Mouse (Mus musculus) kidney, embryonic 15.5 days (tissue): ENCODE results near the gene Exoc3l4. TPM values are rescaled to one million over a fixed set of nuclear protein-coding genes. Genes with fewer than 3 reads are reported as not detected.

Source experiments
- ATAC-seq: fragments of 200-750 bp; cut with Nextera tagmentation; replicated peaks from 2 replicates; pipeline ENCODE4 v1.8.0; 2017; ENCODE audit warnings: moderate TSS enrichment; ENCODE audit not compliant: low FRiP score
- H3K27ac ChIP-seq: fragments of 300-500 bp; sonication (generic); 2 replicates; pipeline ENCODE4 v1.5.1; 2015; ENCODE audit warnings: mild to moderate bottlenecking, inconsistent platforms
- H3K27me3 ChIP-seq: fragments of 300-500 bp; sonication (generic); 2 replicates; pipeline ENCODE4 v1.6.1; 2015; ENCODE audit warnings: inconsistent platforms
- H3K36me3 ChIP-seq: fragments of 300-500 bp; sonication (generic); 2 replicates; pipeline ENCODE4 v1.6.1; 2015; ENCODE audit warnings: inconsistent platforms
- H3K4me1 ChIP-seq: fragments of 300-500 bp; sonication (generic); 2 replicates; pipeline ENCODE4 v1.6.1; 2015; ENCODE audit warnings: inconsistent platforms
- H3K4me2 ChIP-seq: fragments of 300-500 bp; sonication (generic); 2 replicates; pipeline ENCODE4 v1.6.1; 2015; ENCODE audit warnings: moderate library complexity, mild to moderate bottlenecking, inconsistent platforms
- H3K4me3 ChIP-seq: fragments of 300-500 bp; sonication (generic); replicated peaks from 2 replicates; pipeline ENCODE4 v1.5.1; 2015; ENCODE audit warnings: mild to moderate bottlenecking, inconsistent platforms
- H3K9ac ChIP-seq: fragments of 300-500 bp; sonication (generic); 2 replicates; pipeline ENCODE4 v1.6.1; 2015; ENCODE audit warnings: mild to moderate bottlenecking, inconsistent platforms
- H3K9me3 ChIP-seq: fragments of 300-500 bp; sonication (generic); replicated peaks from 2 replicates; pipeline ENCODE4 v1.6.1; 2016; ENCODE audit warnings: inconsistent platforms
- WGBS: fragments of 180-500 bp; shearing (Covaris S2); methylation state at CpG from one replicate; pipeline ENCODE4 v1.1.7; 2015; ENCODE audit warnings: mixed read lengths; 5-methylcytosine and 5-hydroxymethylcytosine counted together
- polyA plus RNA-seq: library from polyadenylated mRNA; unstranded; fragments of >200 nt; fragmentation: Nextera tagmentation; extraction: Ambion mirVana; gene quantifications from 2 replicates; pipeline ENCODE4 v1.2.1, GENCODE M21; 2015

Gene Exoc3l4
- polyA plus RNA-seq, 1 experiment from 2014 or later = 17.8 TPM

DNA sequence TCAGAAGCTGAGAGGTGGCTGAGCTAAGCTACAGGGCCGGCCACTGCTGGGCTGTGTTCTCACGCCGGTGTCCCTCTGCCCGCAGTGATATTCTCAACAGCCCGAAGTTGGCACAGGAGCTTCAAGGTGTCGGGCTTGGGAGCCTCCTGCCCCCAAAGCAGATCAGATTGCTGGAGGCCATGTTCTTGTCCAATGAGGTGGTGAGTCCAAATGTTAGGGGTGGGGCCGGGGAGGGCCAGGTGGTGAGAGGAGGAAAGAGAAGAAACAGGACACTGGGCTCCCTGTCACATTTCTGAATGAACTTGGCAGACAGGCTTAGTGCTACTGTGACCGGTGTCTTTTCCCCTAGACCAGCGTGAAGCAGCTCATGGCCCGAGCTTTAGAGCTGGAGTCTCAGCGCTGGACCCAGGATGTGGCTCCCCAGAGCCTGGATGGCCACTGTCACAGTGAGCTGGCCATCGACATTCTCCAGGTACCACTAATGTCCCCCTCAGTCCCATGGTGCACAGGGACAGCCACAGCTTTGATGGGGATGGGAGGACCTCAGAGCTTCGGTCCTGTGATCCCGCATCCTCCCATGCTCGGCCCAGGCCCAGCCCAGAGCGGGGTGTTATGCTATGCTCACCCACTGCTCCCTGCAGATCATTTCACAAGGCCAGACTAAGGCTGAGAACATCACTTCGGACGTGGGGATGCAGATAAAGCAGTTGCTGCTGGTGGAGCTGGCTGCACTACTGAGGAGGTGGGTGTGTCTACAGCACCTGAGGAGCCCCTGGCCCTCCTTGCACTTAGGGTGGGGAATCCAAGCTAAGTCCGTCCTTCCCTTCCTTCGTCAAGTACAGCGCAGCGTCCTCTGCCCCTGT lies 31.3 kb downstream of the Exoc3l4 start:
- H3K9ac ChIP-seq = peak overlapping the region; percentile 24; the same call in 1 of the 2 replicates
- H3K4me2 ChIP-seq = peak overlapping the region; percentile 28; the same call in 1 of the 2 replicates
- H3K4me3 ChIP-seq = no peak overlapping the region
- 24% methylated on average over 22 of the region's 22 CpGs for WGBS
- peaks cover 84% of the 10 kb centered on the region for H3K27me3 ChIP-seq
- peaks cover 81% of the 10 kb centered on the region for H3K4me1 ChIP-seq
- 0 out of 2 replicates have a peak, but pooled peaks have one; percentile 3 for ATAC-seq
- peak overlapping the region; percentile 49 for H3K27ac ChIP-seq
- no peaks in the 10 kb centered on the region for H3K9me3 ChIP-seq
- no peaks in the 10 kb centered on the region for H3K36me3 ChIP-seq

DNA sequence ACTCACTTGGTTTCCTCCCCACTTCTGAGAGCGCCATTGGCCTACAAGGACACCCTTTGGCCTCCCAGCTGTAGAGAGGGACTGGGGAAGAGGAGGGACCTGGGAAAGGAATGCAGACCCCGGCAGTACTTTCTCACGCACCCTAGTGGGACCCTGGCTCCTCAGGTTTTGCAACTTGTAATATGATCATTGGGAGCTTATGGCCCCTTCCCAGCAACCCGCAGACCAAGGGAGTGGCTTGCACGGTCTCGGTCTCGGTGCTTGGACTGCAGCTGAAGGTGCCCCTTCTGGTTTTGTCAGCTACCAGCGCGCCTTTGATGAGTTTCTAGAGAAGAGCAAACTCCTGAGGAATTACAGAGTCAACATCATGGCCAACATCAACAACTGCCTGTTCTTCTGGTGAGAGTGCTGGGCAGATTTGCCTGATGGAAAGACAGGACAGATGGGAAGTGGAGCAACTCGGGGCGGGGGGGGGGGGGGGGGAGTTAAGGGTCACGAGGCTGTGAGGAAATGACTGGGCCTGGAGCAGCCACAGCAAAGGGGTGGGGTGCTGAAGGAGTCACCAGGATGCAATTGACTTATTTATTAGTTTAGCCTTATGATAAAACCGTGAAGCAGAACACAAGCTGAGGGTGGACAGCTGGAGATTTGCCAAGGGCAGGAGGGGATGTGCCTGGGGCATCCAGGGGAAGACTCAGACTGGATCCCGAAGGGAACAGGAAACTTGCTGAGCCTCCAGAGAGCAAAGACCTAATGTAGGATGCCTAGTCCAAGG lies 32.3 kb downstream of the Exoc3l4 start:
- Histone ChIP-seq H3K4me3 (no peak overlapping the region), H3K4me2 (peak overlapping the region; percentile 28), H3K27me3 (peaks cover 79% of the 10 kb centered on the region), H3K4me1 (peaks cover 81% of the 10 kb centered on the region), H3K36me3 (no peaks in the 10 kb centered on the region), H3K9me3 (no peaks in the 10 kb centered on the region), H3K9ac (no peak overlapping the region), H3K27ac (peak overlapping the region; percentile 76)
- no peak; the same call in none of the 2 replicates for ATAC-seq
- 8% methylated on average over 14 of the region's 14 CpGs for WGBS

DNA sequence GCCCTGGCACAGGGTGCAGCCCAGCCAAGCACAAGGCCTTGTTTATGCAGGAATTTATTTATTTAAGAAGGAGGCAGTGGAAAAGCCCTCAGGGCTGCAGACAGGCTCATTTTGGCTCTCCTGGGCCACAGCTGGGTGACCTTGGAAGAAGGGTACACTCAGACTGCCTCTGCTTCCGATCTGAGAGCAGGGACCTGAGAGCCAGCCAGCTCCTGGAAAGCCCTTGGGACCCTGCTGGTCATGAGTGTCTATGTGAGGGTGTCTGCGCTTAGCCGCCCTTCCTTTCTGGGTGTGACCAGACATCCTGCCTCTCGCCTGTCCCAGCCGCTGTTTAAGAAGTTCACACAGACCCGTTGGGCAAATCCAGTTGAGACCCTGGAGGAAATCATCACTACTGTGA lies 33.5 kb downstream of the Exoc3l4 start:
- H3K4me2 ChIP-seq = peak overlapping the region; percentile 28
- 40% methylated on average over 6 of the region's 6 CpGs for WGBS
- peaks cover 67% of the 10 kb centered on the region for H3K27me3 ChIP-seq
- H3K9me3 ChIP-seq = no peaks in the 10 kb centered on the region
- ATAC-seq = no peak
- peaks cover 83% of the 10 kb centered on the region for H3K4me1 ChIP-seq
- no peaks in the 10 kb centered on the region for H3K36me3 ChIP-seq
- H3K27ac ChIP-seq = peak overlapping the region; percentile 76
- H3K9ac ChIP-seq = 0 out of 2 replicates have a peak overlapping the region, but pooled peaks have one; percentile 5
- no peak overlapping the region for H3K4me3 ChIP-seq

DNA sequence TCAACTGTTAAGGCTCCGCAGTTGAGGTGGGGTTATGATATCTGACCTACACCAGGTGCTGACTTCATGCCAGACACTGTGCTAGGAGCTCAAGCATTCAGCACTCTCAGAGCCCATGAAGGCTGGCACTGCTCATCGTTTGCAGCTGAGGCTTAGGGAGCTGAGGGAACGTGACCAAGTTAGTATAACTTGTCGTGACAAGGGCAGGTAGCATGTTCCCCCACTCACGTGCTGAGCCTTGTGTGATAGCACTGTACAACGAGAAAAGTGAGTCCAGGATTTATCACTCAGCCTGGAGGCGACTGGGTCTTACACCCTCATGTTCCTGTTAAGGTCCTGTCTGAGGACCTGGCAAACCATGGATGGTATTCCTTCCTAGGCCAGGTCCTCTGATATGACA lies 34.7 kb downstream of the Exoc3l4 start:
- Histone ChIP-seq H3K4me1 (peaks cover 80% of the 10 kb centered on the region), H3K27ac (no peak overlapping the region), H3K36me3 (no peaks in the 10 kb centered on the region), H3K27me3 (peaks cover 56% of the 10 kb centered on the region), H3K4me2 (no peak overlapping the region), H3K4me3 (no peak overlapping the region), H3K9ac (no peak overlapping the region), H3K9me3 (no peaks in the 10 kb centered on the region)
- WGBS = 88% methylated on average over 7 of the region's 7 CpGs
- ATAC-seq = no peak

DNA sequence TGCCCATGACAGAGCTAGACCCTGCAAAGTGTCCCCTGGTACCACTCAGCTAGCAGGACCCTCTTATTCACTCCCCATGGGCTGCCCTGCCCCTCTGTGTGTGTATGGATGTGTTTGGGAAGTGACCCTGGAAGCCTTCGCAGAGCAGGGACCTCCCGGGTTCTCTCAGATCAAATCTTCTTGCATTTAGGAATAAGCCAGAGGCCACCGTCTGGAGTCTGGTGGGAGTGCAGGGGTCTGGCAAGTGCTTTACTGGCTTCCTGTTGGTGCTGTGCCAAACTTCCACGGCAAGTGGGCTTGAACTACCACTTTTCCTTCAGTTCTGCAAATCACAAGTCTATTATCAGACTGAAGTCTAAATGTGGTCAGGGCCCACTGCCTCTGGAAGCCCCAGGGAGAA lies 37.2 kb downstream of the Exoc3l4 start:
- H3K27me3 ChIP-seq = peaks cover 50% of the 10 kb centered on the region
- no peak overlapping the region for H3K9ac ChIP-seq
- peaks cover 55% of the 10 kb centered on the region for H3K4me1 ChIP-seq
- H3K4me3 ChIP-seq = no peak overlapping the region
- H3K9me3 ChIP-seq = no peaks in the 10 kb centered on the region
- WGBS = 25% methylated on average over 4 of the region's 4 CpGs
- H3K4me2 ChIP-seq = no peak overlapping the region
- H3K36me3 ChIP-seq = no peaks in the 10 kb centered on the region
- no peak for ATAC-seq
- 0 out of 2 replicates have a peak overlapping the region, but pooled peaks have one; percentile 5 for H3K27ac ChIP-seq

DNA sequence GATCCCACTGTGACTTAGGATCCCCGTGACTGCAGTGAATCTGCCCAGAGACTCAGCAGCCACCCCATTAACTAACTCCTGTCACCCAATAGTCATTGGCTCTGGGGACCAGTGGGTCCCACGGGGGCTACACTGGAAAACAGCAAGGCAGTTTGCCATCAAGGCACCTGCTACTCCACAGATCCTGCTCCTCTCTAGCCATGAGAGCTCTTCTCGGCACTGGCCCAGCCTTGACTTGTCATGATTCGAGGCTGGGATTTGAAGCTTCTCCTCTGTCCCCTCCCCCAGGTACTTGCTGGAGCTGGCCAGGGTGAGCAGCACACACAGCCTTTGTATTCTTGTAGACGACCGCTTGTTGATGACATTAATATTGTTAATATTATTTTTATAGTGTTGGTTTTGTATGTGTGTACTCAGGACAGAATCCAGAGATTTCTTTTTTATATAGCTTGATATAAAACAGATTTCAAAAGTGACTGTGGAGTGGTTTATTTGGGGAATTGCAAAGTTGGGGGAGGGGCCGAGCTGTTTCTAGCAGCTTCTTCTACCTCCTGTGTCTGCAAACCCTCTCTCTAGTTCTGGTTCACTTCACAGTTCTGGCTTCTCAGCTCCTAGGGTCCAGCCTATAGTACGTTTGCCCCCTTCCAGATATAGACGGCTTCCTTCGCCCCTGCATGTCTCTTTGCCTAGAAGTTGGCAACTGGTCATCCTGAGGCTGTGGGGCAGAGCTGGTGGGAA lies 37.9 kb downstream of the Exoc3l4 start:
- WGBS = 61% methylated on average over 10 of the region's 10 CpGs
- peaks cover 52% of the 10 kb centered on the region for H3K27me3 ChIP-seq
- H3K9ac ChIP-seq = no peak overlapping the region
- no peak overlapping the region for H3K27ac ChIP-seq
- H3K4me3 ChIP-seq = no peak overlapping the region
- peaks cover 51% of the 10 kb centered on the region for H3K4me1 ChIP-seq
- H3K9me3 ChIP-seq = no peaks in the 10 kb centered on the region
- no peak for ATAC-seq
- no peak overlapping the region for H3K4me2 ChIP-seq
- H3K36me3 ChIP-seq = no peaks in the 10 kb centered on the region

DNA sequence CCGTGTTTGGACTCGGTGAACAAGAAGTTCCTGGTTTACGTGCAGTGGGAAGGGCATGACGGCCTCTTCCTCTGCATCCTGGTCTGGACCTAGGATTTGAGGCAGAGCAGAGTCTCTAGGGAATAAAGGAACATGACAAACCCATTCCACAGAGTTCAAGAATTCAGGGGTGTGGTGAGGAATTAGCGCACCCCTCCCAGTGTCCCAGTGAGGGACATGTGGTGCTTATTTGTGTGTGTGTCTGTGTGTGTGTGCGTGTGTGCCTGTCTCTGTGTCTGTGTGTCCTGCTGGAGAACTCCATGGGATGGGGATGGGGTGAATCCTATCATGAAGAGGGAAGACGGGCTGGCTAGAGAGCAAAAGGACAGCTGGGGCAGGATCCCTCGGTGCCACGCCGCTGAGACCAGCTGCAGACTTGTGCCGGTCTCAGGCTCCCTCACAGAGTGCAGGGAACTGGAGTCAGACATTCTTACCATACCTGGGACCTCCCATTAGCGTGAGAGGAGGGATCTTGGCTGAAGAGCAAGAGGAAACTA lies 38.6 kb downstream of the Exoc3l4 start:
- H3K9me3 ChIP-seq = no peaks in the 10 kb centered on the region
- no peak overlapping the region for H3K9ac ChIP-seq
- no peak overlapping the region for H3K27ac ChIP-seq
- ATAC-seq = no peak
- peaks cover 46% of the 10 kb centered on the region for H3K27me3 ChIP-seq
- H3K4me1 ChIP-seq = peaks cover 51% of the 10 kb centered on the region
- no peak overlapping the region for H3K4me2 ChIP-seq
- no peak overlapping the region for H3K4me3 ChIP-seq
- WGBS = 56% methylated on average over 12 of the region's 12 CpGs
- no peaks in the 10 kb centered on the region for H3K36me3 ChIP-seq

DNA sequence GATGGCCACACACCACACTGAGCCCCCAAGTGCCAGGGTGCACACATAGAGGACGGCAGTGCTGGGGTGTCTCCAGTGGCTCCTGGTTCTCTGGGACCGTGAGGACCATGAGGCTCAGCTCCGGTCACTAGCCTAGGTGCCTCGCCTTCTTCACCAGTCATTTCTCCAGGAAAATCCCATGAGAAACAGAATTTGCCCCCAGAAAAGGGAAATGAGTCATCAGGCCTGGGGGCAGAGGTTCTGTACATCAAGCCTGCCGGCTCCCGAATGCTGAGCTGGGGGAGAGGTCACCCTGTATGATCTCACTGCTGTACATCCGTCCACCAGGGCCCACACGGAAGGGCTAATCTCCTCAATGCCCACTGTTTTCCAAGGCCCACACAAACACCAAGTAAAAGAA lies 39.0 kb downstream of the Exoc3l4 start:
- Histone ChIP-seq H3K9me3 (no peaks in the 10 kb centered on the region), H3K4me3 (no peak overlapping the region), H3K36me3 (no peaks in the 10 kb centered on the region), H3K27ac (no peak overlapping the region), H3K27me3 (peaks cover 44% of the 10 kb centered on the region), H3K4me1 (peaks cover 51% of the 10 kb centered on the region), H3K9ac (no peak overlapping the region), H3K4me2 (no peak overlapping the region)
- WGBS = 45% methylated on average over 8 of the region's 8 CpGs
- no peak for ATAC-seq

DNA sequence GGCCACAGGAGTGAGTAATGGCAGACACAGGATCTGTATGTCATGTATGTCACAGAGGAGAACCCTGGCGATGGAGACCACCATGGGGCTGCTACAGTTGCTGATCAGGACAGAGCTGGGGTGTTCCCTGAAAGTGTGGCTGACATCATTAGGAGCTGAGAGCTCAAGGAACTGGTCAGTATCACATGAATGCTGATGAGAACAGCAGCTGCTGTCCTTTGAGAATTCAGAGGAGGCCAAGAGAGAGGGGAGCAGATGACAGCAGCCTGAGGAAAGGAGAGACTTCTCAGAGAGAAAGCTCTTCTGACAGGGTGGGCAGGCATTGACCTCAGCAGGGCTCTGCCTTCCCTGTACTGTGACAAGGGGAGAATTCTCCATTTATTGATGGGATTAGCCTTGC lies 40.9 kb downstream of the Exoc3l4 start:
- Histone ChIP-seq H3K4me1 (peaks cover 56% of the 10 kb centered on the region), H3K27me3 (peaks cover 30% of the 10 kb centered on the region), H3K27ac (no peak overlapping the region), H3K4me3 (no peak overlapping the region), H3K9me3 (no peaks in the 10 kb centered on the region), H3K4me2 (no peak overlapping the region), H3K36me3 (no peaks in the 10 kb centered on the region), H3K9ac (no peak overlapping the region)
- no peak for ATAC-seq
- WGBS = 86% methylated on average over 1 of the region's 1 CpGs

DNA sequence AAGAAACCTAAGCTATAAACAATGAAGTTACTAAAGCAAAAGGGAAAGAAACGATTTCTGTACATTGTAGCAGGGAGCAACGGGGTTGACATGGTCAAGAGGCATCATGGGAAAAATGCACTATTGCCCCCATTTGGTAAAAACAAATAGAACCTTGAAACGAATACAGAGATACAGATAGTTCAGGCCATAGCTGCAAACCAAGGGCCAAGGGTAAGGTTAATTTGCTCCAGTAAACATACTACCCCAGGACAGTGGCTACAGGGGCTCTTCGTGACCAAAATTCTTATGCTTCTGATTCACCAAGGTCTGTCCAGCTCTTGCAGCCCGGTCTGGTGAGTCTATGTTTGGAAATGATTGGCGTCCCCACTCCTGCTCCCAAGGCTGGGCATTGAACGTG lies 46.8 kb downstream of the Exoc3l4 start:
- ATAC-seq = no peak
- 80% methylated on average over 7 of the region's 7 CpGs for WGBS

DNA sequence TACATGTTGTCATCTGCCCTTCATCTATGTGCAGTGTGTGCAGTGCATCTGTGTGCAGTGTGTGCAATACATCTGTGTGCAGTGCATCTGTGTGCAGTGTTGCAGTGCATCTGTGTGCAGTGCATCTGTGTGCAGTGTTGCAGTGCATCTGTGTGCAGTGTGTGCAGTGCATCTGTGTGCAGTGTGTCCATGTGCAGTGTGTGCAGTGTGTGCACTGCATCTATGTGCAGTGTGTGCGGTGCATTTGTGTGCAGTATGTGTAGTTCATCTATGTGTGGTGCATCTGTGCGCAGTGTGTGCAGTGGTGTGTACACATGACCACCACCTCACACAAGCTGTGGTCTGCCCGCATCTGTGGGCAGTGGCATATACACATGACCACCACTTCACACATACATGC lies 49.6 kb downstream of the Exoc3l4 start:
- no peak for ATAC-seq
- Histone ChIP-seq H3K4me3 (no peak overlapping the region), H3K9ac (no peak overlapping the region), H3K4me1 (peaks cover 13% of the 10 kb centered on the region), H3K9me3 (no peaks in the 10 kb centered on the region), H3K27me3 (no peaks in the 10 kb centered on the region), H3K27ac (no peak overlapping the region), H3K36me3 (no peaks in the 10 kb centered on the region), H3K4me2 (no peak overlapping the region)
- WGBS = 92% methylated on average over 3 of the region's 3 CpGs

More for the DNA sequence above, 46.8 kb downstream of the Exoc3l4 start:
- Histone ChIP-seq H3K9ac (no peak overlapping the region), H3K36me3 (no peaks in the 10 kb centered on the region), H3K4me1 (peaks cover 26% of the 10 kb centered on the region), H3K4me3 (no peak overlapping the region), H3K4me2 (no peak overlapping the region), H3K27me3 (peaks cover 7% of the 10 kb centered on the region; the same call in 1 of the 2 replicates), H3K27ac (no peak overlapping the region), H3K9me3 (no peaks in the 10 kb centered on the region)
